Mouse (Mus musculus) heart, embryonic 13.5 days (tissue): ENCODE measurements at regions not wholly inside any gene's neighbourhood (a gene's known extent, or its start where the extent isn't known, plus 50 kb on each side); places are given as distances from the start of the nearest gene placed in this dataset.
"Not testable (repeated sequence)": the region's sequence is repeated elsewhere in the genome, so short reads cannot be mapped to it uniquely, and the experiment has no call there.

Source experiments
- ATAC-seq: fragments of 200-750 bp; cut with Nextera tagmentation; 2 replicates; pipeline ENCODE4 v1.8.0; 2017; ENCODE audit warnings: moderate TSS enrichment; ENCODE audit not compliant: insufficient number of reproducible peaks, low FRiP score, low TSS enrichment; ENCODE audit errors: extremely low read depth
- H3K27ac ChIP-seq: fragments of 300-500 bp; sonication (generic); replicated peaks from 2 replicates; pipeline ENCODE4 v1.5.1; 2015; ENCODE audit warnings: moderate library complexity, mild to moderate bottlenecking, inconsistent platforms
- H3K27me3 ChIP-seq: fragments of 300-500 bp; sonication (generic); replicated peaks from 2 replicates; pipeline ENCODE4 v1.6.1; 2015; ENCODE audit warnings: mild to moderate bottlenecking, inconsistent platforms
- H3K36me3 ChIP-seq: fragments of 300-500 bp; sonication (generic); 2 replicates; pipeline ENCODE4 v1.6.1; 2015; ENCODE audit warnings: mild to moderate bottlenecking, inconsistent platforms
- H3K4me1 ChIP-seq: fragments of 300-500 bp; sonication (generic); 2 replicates; pipeline ENCODE4 v1.6.1; 2015; ENCODE audit warnings: inconsistent platforms
- H3K4me2 ChIP-seq: fragments of 300-500 bp; sonication (generic); 2 replicates; pipeline ENCODE4 v1.6.1; 2015; ENCODE audit warnings: inconsistent platforms, mild to moderate bottlenecking, moderate library complexity
- H3K4me3 ChIP-seq: fragments of 300-500 bp; sonication (generic); 2 replicates; pipeline ENCODE4 v1.5.1; 2015; ENCODE audit warnings: moderate library complexity, mild to moderate bottlenecking, inconsistent platforms
- H3K9ac ChIP-seq: fragments of 300-500 bp; sonication (generic); 2 replicates; pipeline ENCODE4 v1.6.1; 2015; ENCODE audit warnings: inconsistent platforms, mild to moderate bottlenecking, moderate library complexity
- H3K9me3 ChIP-seq: fragments of 300-500 bp; sonication (generic); 2 replicates; pipeline ENCODE4 v1.6.1; 2016; ENCODE audit warnings: inconsistent platforms
- WGBS: fragments of 180-500 bp; shearing (Covaris S2); methylation state at CpG from one replicate; pipeline ENCODE4 v1.1.7; 2015; ENCODE audit warnings: mixed read lengths; 5-methylcytosine and 5-hydroxymethylcytosine counted together

DNA sequence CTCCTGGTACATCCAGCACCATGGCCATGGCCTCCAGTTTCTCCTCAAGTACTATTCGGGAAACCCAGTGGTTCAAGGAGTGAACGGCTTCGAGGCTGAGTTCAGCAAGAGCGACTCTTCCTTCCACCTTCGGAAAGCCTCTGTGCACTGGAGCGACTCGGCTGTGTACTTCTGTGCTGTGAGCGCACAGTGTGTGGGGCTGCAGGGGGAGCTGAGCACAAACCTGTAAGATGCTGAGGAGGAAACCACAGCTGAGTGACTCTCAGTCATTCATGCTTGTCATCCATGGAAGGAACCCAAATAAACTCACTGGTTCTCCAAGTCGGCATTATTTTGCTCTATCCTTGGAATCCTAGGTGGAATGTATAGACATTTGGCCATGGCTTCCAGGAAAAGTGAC, 765.5 kb downstream of the Dad1 start:
- not testable (repeated sequence) for H3K9ac ChIP-seq, H3K4me2 ChIP-seq, H3K4me3 ChIP-seq, H3K36me3 ChIP-seq, ATAC-seq, H3K27ac ChIP-seq, H3K4me1 ChIP-seq, H3K9me3 ChIP-seq, H3K27me3 ChIP-seq
- 89% methylated on average over 6 of the region's 9 CpGs for WGBS

- H3K4me3 ChIP-seq: not testable (repeated sequence)
These were observed 766.3 kb downstream of the Dad1 start for GRCm38 (mm10) chr14:53487611-53488010.

DNA sequence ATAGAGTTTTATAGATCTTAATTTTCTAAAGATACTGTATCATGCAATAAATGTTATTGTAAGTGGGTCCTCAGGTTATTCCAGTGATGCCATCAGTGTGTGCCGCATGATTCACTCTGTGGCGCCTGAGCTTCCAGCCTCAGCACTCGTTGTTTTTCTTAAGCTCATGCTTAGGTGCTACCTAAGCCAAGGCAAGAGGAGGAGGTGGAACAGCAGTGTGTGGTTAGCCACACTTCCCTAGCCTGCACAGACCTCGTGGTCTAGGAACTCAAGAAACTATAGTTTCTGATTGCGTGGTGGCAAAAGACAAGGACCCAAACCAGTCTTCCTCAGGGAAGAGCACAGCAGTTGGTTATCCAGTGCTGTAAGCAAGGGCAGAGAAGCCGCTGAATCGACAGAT, 779.7 kb downstream of the Dad1 start:
- H3K9ac ChIP-seq, H3K9me3 ChIP-seq, ATAC-seq, H3K4me3 ChIP-seq, H3K27me3 ChIP-seq, H3K27ac ChIP-seq, H3K36me3 ChIP-seq, H3K4me1 ChIP-seq, H3K4me2 ChIP-seq: not testable (repeated sequence)
- WGBS: 84% methylated on average over 7 of the region's 7 CpGs

More at GRCm38 (mm10) chr14:53487611-53488010, 766.3 kb downstream of the Dad1 start:
- H3K36me3 ChIP-seq, H3K4me2 ChIP-seq, H3K9ac ChIP-seq, H3K27me3 ChIP-seq, ATAC-seq, H3K27ac ChIP-seq, H3K9me3 ChIP-seq, H3K4me1 ChIP-seq: not testable (repeated sequence)
- 17% methylated on average over 5 of the region's 5 CpGs for WGBS

DNA sequence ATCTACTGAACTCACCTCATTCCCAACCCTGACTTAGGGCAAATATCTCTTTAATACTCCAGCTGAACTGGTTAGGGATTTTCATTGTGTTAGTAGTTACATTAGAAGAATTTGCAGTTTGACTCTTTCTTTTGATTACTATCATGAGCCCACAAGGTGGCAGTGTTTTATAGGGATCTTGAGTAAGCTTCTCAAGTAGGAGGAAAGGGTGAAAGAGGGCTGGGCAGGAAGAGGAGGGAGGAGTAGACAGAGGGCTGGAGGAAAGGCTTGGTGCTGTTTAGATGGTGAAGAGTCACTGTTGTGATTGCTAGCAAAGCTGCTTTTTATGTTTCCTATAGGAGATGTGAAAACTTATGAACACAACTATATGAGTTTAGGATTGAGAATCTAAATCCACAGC, 793.1 kb downstream of the Dad1 start:
- not testable (repeated sequence) for H3K4me3 ChIP-seq, H3K36me3 ChIP-seq, H3K9ac ChIP-seq, H3K4me1 ChIP-seq, H3K4me2 ChIP-seq, H3K27me3 ChIP-seq, H3K9me3 ChIP-seq, ATAC-seq, H3K27ac ChIP-seq

- no peak for ATAC-seq
- H3K27ac ChIP-seq: no peak overlapping the region
- no peak overlapping the region for H3K9ac ChIP-seq
- H3K4me3 ChIP-seq: no peak overlapping the region
- H3K4me2 ChIP-seq: no peak overlapping the region
- no peaks in the 10 kb centered on the region for H3K36me3 ChIP-seq
- no peaks in the 10 kb centered on the region for H3K9me3 ChIP-seq
- no peaks in the 10 kb centered on the region for H3K4me1 ChIP-seq
- whole genome bisulfite sequencing: 66% methylated on average over 1 of the region's 1 CpGs
- H3K27me3 ChIP-seq: no peaks in the 10 kb centered on the region
These were observed 799.9 kb downstream of the Dad1 start for GRCm38 (mm10) chr14:53454001-53454400.

GRCm38 (mm10) chr14:53439643-53440042, 814.3 kb downstream of the Dad1 start:
- not testable (repeated sequence) for H3K4me1 ChIP-seq, H3K9ac ChIP-seq, H3K27me3 ChIP-seq, H3K9me3 ChIP-seq, H3K27ac ChIP-seq, H3K36me3 ChIP-seq, ATAC-seq, H3K4me3 ChIP-seq, H3K4me2 ChIP-seq

- H3K9ac ChIP-seq, ATAC-seq, H3K27ac ChIP-seq, H3K27me3 ChIP-seq, H3K4me3 ChIP-seq, H3K4me1 ChIP-seq, H3K36me3 ChIP-seq, H3K4me2 ChIP-seq, H3K9me3 ChIP-seq: not testable (repeated sequence)
- 52% methylated on average over 2 of the region's 3 CpGs for WGBS
These were observed 823.8 kb downstream of the Dad1 start for GRCm38 (mm10) chr14:53430130-53430529.

DNA sequence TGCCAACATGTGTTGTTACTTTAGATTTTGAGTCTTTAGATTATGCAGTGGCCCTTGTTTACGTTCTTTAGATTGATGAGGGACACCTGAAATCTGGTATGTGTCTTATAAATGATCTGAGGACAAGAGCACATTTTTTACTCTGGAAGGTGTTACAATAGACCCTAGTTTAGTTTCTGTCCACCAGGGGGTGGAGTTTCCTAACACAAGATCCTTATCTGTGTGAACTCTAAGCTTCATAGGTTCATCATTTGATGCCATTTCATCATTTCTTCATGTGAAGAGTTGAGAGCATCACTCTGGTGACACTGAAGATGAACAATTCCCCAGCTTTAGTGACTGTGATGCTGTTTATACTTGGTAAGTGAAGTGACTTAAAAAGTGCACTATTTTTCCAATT, 825.5 kb downstream of the Dad1 start:
- not testable (repeated sequence) for H3K4me2 ChIP-seq, H3K27ac ChIP-seq, H3K4me3 ChIP-seq, H3K9me3 ChIP-seq, ATAC-seq, H3K9ac ChIP-seq, H3K4me1 ChIP-seq, H3K27me3 ChIP-seq, H3K36me3 ChIP-seq
- 63% methylated on average over 1 of the region's 1 CpGs for WGBS

GRCm38 (mm10) chr14:53427636-53428035, 826.3 kb downstream of the Dad1 start:
- not testable (repeated sequence) for H3K9ac ChIP-seq, H3K9me3 ChIP-seq, H3K4me2 ChIP-seq, H3K4me3 ChIP-seq, H3K27ac ChIP-seq, H3K27me3 ChIP-seq, H3K36me3 ChIP-seq, H3K4me1 ChIP-seq, ATAC-seq
- 73% methylated on average over 10 of the region's 10 CpGs for WGBS

- 46% methylated on average over 2 of the region's 2 CpGs for WGBS
- H3K36me3 ChIP-seq, H3K9ac ChIP-seq, H3K4me1 ChIP-seq, H3K4me2 ChIP-seq, H3K4me3 ChIP-seq, H3K9me3 ChIP-seq, ATAC-seq, H3K27me3 ChIP-seq, H3K27ac ChIP-seq: not testable (repeated sequence)
These were observed 836.9 kb downstream of the Dad1 start for GRCm38 (mm10) chr14:53416955-53417354.

DNA sequence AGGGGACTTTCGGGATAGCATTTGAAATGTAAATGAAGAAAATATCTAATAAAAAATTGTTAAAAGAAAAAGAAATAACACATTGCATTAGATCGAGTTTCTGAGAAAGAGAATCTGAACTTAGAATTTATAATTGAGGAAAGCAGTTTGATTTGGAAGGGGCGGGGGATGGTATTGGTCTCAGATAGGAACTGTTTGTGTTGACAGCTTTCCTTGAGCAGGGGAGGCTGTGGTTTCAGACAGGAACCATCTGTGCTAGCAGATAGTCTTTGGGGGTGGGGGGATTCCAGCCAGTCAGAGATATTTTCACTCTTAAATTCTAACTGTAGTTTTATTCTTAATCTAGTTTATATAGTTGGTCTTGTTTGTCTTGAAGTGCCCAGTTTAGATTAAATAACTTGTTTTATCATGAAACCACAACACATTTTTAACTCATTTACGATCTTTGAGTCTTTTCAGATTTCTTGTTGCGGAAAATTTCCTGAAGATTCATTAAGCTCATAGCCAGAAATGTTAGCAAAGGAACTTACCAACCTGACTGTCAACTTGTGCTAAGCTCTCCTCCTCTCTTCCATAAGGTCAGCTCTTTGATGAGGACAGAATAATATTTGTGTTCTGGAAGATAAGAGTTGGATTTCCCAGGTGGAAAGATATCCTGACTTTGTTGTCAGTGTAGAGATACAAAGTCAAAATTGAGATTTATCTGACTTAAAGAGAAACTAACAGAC, 846.2 kb downstream of the Dad1 start:
- WGBS: 41% methylated on average over 3 of the region's 5 CpGs
- H3K9ac ChIP-seq, H3K36me3 ChIP-seq, H3K4me1 ChIP-seq, H3K9me3 ChIP-seq, H3K4me3 ChIP-seq, H3K4me2 ChIP-seq, H3K27me3 ChIP-seq, H3K27ac ChIP-seq, ATAC-seq: not testable (repeated sequence)

GRCm38 (mm10) chr14:53390307-53390706, 863.6 kb downstream of the Dad1 start:
- H3K36me3 ChIP-seq, H3K4me3 ChIP-seq, H3K4me2 ChIP-seq, H3K27ac ChIP-seq, ATAC-seq, H3K9me3 ChIP-seq, H3K9ac ChIP-seq, H3K27me3 ChIP-seq, H3K4me1 ChIP-seq: not testable (repeated sequence)
- WGBS: no CpG with 5 or more reads among the region's 1 CpGs
